Mouse (Mus musculus): Measurements from ENCODE around the gene Vhl.

- TF ChIP-seq EP300 (IDR thresholded peaks at IDR 0.05; ENCODE audit: insufficient read depth, low read depth, low read length): no peak
- TF ChIP-seq CTCF (IDR thresholded peaks at IDR 0.05; ENCODE audit: low read depth, low read length): no peak
These were observed 37.0 kb downstream of the Vhl start for GRCm38 (mm10) chr6:113660492-113661352.
